Mouse (Mus musculus): Measurements from ENCODE around the gene Chd1l. TPM values are rescaled to one million over a fixed set of nuclear protein-coding genes. Genes with fewer than 3 reads are reported as not detected.
A peak's percentile ranks its signal among the peaks of the same experiment; 100 is the strongest.

Chd1l gene
- total and polyA plus RNA-seq, 2 experiments, result 2.4 to 7.7 TPM

DNA sequence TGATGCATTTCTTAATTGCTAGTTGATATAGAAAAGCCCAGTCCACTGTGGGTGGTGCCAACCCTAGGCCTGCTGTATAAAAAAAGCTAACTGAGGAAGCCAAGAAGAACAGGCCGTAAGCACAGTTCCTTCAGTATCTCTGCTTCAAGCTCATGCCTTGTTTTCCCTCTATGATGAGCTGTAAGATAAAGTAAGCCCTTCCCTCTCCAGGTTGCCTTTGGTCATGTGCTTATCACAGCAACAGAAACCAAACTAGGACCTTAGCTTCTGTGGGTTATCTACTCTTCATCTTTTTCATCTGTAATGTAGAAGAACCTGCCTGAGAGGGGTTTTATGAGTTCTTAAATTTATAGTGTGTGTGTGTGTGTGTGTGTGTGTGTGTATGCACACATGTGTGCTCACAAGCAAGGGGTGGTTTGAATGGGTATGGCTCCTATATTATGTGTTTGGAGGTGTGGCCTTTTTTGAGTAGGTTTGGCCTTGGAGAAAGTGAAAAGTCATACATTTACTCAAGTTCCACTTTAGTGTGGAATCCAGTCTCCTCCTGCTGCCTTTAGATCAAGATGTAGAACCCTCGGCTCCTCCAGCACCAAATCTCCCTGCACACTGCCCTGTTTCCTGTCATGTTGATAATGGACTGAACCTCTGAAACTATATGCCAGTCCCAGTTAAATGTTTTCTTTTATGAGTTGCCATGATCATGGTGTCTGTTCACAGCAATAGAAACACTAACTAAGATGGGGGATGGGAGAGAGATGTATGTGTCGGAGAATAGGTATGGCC lies 9.8 kb downstream of the Chd1l start:
- no peaks in the 10 kb centered on the region for H3K79me2 ChIP-seq (ENCODE audit: control insufficient read depth, insufficient read depth, low read length)
- H3K4me3 ChIP-seq (ENCODE audit: insufficient read depth, low read depth, low read length), result no peak overlapping the region
- no peaks in the 10 kb centered on the region; the same call in none of the 2 replicates for H3K36me3 ChIP-seq (ENCODE audit: control insufficient read depth, insufficient read depth, low read length)
- DNase-seq (ENCODE audit: extremely low read depth, low read depth, low spot score), result no peak
- H3K27me3 ChIP-seq (ENCODE audit: control insufficient read depth, insufficient read depth, low read length), result no peaks in the 10 kb centered on the region
- TF ChIP-seq POLR2A (IDR thresholded peaks at IDR 0.05; ENCODE audit: extremely low read depth, insufficient read depth, low read length) (no peak), CTCF (IDR thresholded peaks at IDR 0.05; ENCODE audit: low read depth, low read length) (no peak)
- WGBS, result 93% methylated on average over 3 of the region's 3 CpGs
- H3K4me1 ChIP-seq (ENCODE audit: control insufficient read depth, insufficient read depth, low read length), result peaks cover 19% of the 10 kb centered on the region
- H3K27ac ChIP-seq (replicated peaks; ENCODE audit: insufficient read depth, low read depth, low read length), result no peak overlapping the region
- H3K9ac ChIP-seq (ENCODE audit: low read depth, low read length), result no peak overlapping the region

- H3K9ac ChIP-seq (ENCODE audit: low read depth, low read length), result no peak overlapping the region; the same call in 1 of the 2 replicates
- H3K4me3 ChIP-seq (ENCODE audit: insufficient read depth, low read depth, low read length), result no peak overlapping the region
- H3K79me2 ChIP-seq (ENCODE audit: control insufficient read depth, insufficient read depth, low read length), result no peaks in the 10 kb centered on the region
- H3K36me3 ChIP-seq (ENCODE audit: control insufficient read depth, insufficient read depth, low read length), result no peaks in the 10 kb centered on the region; the same call in 1 of the 2 replicates
- peak; percentile 96 for DNase-seq (ENCODE audit: extremely low read depth, low read depth, low spot score)
- TF ChIP-seq CTCF (IDR thresholded peaks at IDR 0.05; ENCODE audit: low read depth, low read length) (no peak), POLR2A (IDR thresholded peaks at IDR 0.05; ENCODE audit: extremely low read depth, insufficient read depth, low read length) (no peak)
- 15% methylated on average over 8 of the region's 8 CpGs for WGBS
- H3K4me1 ChIP-seq (ENCODE audit: control insufficient read depth, insufficient read depth, low read length), result peaks cover 19% of the 10 kb centered on the region
- H3K27ac ChIP-seq (replicated peaks; ENCODE audit: insufficient read depth, low read depth, low read length), result peak overlapping the region; percentile 72
- H3K27me3 ChIP-seq (ENCODE audit: control insufficient read depth, insufficient read depth, low read length), result no peaks in the 10 kb centered on the region
Measured at GRCm38 (mm10) chr3:97596796-97597195, 13.2 kb downstream of the Chd1l start.

GRCm38 (mm10) chr3:97595066-97595465 lies 14.9 kb downstream of the Chd1l start:
- peak; percentile 9 for DNase-seq (ENCODE audit: extremely low read depth, low read depth, low spot score)
- WGBS, result 92% methylated on average over 6 of the region's 6 CpGs
- Histone ChIP-seq H3K9ac (ENCODE audit: low read depth, low read length) (no peak overlapping the region), H3K27ac (replicated peaks; ENCODE audit: insufficient read depth, low read depth, low read length) (no peak overlapping the region), H3K4me1 (ENCODE audit: control insufficient read depth, insufficient read depth, low read length) (peaks cover 19% of the 10 kb centered on the region), H3K27me3 (ENCODE audit: control insufficient read depth, insufficient read depth, low read length) (no peaks in the 10 kb centered on the region), H3K79me2 (ENCODE audit: control insufficient read depth, insufficient read depth, low read length) (no peaks in the 10 kb centered on the region), H3K36me3 (ENCODE audit: control insufficient read depth, insufficient read depth, low read length) (no peaks in the 10 kb centered on the region; the same call in 1 of the 2 replicates), H3K4me3 (ENCODE audit: insufficient read depth, low read depth, low read length) (no peak overlapping the region)
- TF ChIP-seq CTCF (IDR thresholded peaks at IDR 0.05; ENCODE audit: low read depth, low read length), result no peak
- no peak for TF ChIP-seq POLR2A (IDR thresholded peaks at IDR 0.05; ENCODE audit: extremely low read depth, insufficient read depth, low read length)

DNA sequence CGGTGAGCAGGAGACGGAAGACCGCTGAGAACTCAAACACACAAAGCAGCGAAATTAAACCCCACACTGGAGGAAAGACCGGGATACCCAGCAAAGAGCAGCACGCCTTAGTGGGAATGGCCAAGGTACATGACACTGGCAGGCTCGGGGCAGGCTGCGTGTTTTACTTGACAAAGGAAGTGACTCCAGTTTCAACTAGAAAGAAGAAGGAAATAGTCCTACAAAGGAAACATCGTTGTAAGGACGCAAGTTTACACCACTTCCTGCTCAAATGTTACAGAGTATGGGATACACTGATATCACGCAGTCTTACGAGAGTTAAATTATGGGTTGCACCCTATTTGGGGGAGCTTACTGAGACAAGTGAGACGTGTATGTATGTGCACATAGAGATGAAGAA lies 15.9 kb downstream of the Chd1l start:
- no peak overlapping the region for H3K27ac ChIP-seq (replicated peaks; ENCODE audit: insufficient read depth, low read depth, low read length)
- DNase-seq (ENCODE audit: extremely low read depth, low read depth, low spot score), result no peak
- H3K27me3 ChIP-seq (ENCODE audit: control insufficient read depth, insufficient read depth, low read length), result no peaks in the 10 kb centered on the region
- no peaks in the 10 kb centered on the region for H3K79me2 ChIP-seq (ENCODE audit: control insufficient read depth, insufficient read depth, low read length)
- no peak overlapping the region for H3K9ac ChIP-seq (ENCODE audit: low read depth, low read length)
- no peak overlapping the region for H3K4me3 ChIP-seq (ENCODE audit: insufficient read depth, low read depth, low read length)
- 88% methylated on average over 13 of the region's 13 CpGs for WGBS
- H3K36me3 ChIP-seq (ENCODE audit: control insufficient read depth, insufficient read depth, low read length), result no peaks in the 10 kb centered on the region; the same call in 1 of the 2 replicates
- no peak for TF ChIP-seq POLR2A (IDR thresholded peaks at IDR 0.05; ENCODE audit: extremely low read depth, insufficient read depth, low read length)
- no peak for TF ChIP-seq CTCF (IDR thresholded peaks at IDR 0.05; ENCODE audit: low read depth, low read length)
- H3K4me1 ChIP-seq (ENCODE audit: control insufficient read depth, insufficient read depth, low read length), result peaks cover 19% of the 10 kb centered on the region

- 65% methylated on average over 5 of the region's 5 CpGs for WGBS
- H3K27me3 ChIP-seq (ENCODE audit: control insufficient read depth, insufficient read depth, low read length), result no peaks in the 10 kb centered on the region
- peak; percentile 61 for DNase-seq (ENCODE audit: extremely low read depth, low read depth, low spot score)
- H3K36me3 ChIP-seq (ENCODE audit: control insufficient read depth, insufficient read depth, low read length), result peaks cover 2% of the 10 kb centered on the region; the same call in 1 of the 2 replicates
- H3K4me1 ChIP-seq (ENCODE audit: control insufficient read depth, insufficient read depth, low read length), result peaks cover 16% of the 10 kb centered on the region
- TF ChIP-seq POLR2A (IDR thresholded peaks at IDR 0.05; ENCODE audit: extremely low read depth, insufficient read depth, low read length), result no peak
- TF ChIP-seq CTCF (IDR thresholded peaks at IDR 0.05; ENCODE audit: low read depth, low read length), result no peak
- no peak overlapping the region for H3K9ac ChIP-seq (ENCODE audit: low read depth, low read length)
- no peak overlapping the region for H3K27ac ChIP-seq (replicated peaks; ENCODE audit: insufficient read depth, low read depth, low read length)
- H3K4me3 ChIP-seq (ENCODE audit: insufficient read depth, low read depth, low read length), result no peak overlapping the region
- H3K79me2 ChIP-seq (ENCODE audit: control insufficient read depth, insufficient read depth, low read length), result no peaks in the 10 kb centered on the region
Measured at GRCm38 (mm10) chr3:97593089-97593488, 16.9 kb downstream of the Chd1l start.

DNA sequence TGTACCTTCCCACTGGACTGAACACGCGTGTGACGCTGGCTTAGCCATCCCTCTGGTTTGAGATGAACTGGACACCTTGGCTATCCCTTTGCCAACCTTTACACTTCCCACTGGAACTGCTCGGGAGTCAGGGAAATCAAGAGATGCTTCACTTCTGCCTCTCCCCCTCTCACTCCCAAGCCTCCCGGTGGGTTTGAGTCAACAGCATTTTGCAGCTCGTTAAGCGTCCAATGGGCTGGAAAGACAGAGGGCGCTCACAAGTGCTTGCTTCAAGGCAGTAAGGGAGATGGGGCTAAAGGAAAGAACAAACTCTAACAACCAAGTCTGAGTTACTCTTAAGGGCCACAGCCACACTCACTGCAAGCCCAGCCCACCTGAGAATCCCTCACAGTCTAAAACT lies 19.3 kb downstream of the Chd1l start:
- no peak overlapping the region for H3K4me3 ChIP-seq (ENCODE audit: insufficient read depth, low read depth, low read length)
- no peaks in the 10 kb centered on the region for H3K79me2 ChIP-seq (ENCODE audit: control insufficient read depth, insufficient read depth, low read length)
- no peaks in the 10 kb centered on the region for H3K4me1 ChIP-seq (ENCODE audit: control insufficient read depth, insufficient read depth, low read length)
- no peak overlapping the region for H3K9ac ChIP-seq (ENCODE audit: low read depth, low read length)
- WGBS, result 86% methylated on average over 8 of the region's 8 CpGs
- no peak overlapping the region for H3K27ac ChIP-seq (replicated peaks; ENCODE audit: insufficient read depth, low read depth, low read length)
- H3K36me3 ChIP-seq (ENCODE audit: control insufficient read depth, insufficient read depth, low read length), result peaks cover 3% of the 10 kb centered on the region; the same call in 1 of the 2 replicates
- DNase-seq (ENCODE audit: extremely low read depth, low read depth, low spot score), result no peak
- no peaks in the 10 kb centered on the region for H3K27me3 ChIP-seq (ENCODE audit: control insufficient read depth, insufficient read depth, low read length)
- no peak for TF ChIP-seq POLR2A (IDR thresholded peaks at IDR 0.05; ENCODE audit: extremely low read depth, insufficient read depth, low read length)
- no peak for TF ChIP-seq CTCF (IDR thresholded peaks at IDR 0.05; ENCODE audit: low read depth, low read length)

Data from liver, adult 2 months (tissue).